Mouse (Mus musculus): Measurements from ENCODE around the gene Stip1.

The Stip1 gene

DNA sequence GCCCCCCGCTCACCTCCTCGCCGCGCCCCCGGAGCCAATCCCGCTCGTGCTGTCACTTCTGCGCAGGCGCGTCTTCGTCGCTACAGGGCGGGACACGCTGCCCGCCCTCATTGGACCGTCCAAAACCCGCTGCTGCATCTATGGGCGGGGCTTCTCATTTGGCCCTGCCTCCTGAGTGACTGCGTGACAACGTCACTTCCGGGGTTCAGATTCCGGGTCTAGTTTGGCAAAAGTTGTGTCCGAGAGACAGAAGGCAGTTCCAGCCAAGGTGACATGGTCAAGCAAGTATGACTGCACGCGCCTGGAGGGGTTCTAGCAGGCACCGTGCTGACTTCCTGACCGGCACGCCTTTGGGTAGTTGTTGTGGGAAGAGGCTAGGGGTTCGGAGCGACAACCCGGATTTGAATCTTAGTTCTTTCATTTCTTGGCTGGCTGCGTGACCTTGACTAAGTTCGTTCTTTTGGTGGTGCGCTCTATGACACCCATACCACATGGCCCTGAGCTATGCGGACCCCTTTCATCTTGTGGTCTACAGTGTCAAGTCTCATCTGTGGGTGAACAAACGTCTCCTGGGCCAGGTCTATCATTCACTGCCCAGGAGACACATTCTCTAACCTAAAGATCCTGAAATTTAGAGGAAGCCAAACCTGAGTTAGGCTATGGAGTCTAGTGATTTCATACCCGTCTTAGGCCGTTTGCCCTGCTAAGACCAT, 59.2 kb downstream of the Stip1 start, which contains the start of gene Fkbp2:
Fkbp2 (minus strand) TSS at position 121 of the 713 bp plus-strand sequence.
- DNase-seq = peak; percentile 99

DNA sequence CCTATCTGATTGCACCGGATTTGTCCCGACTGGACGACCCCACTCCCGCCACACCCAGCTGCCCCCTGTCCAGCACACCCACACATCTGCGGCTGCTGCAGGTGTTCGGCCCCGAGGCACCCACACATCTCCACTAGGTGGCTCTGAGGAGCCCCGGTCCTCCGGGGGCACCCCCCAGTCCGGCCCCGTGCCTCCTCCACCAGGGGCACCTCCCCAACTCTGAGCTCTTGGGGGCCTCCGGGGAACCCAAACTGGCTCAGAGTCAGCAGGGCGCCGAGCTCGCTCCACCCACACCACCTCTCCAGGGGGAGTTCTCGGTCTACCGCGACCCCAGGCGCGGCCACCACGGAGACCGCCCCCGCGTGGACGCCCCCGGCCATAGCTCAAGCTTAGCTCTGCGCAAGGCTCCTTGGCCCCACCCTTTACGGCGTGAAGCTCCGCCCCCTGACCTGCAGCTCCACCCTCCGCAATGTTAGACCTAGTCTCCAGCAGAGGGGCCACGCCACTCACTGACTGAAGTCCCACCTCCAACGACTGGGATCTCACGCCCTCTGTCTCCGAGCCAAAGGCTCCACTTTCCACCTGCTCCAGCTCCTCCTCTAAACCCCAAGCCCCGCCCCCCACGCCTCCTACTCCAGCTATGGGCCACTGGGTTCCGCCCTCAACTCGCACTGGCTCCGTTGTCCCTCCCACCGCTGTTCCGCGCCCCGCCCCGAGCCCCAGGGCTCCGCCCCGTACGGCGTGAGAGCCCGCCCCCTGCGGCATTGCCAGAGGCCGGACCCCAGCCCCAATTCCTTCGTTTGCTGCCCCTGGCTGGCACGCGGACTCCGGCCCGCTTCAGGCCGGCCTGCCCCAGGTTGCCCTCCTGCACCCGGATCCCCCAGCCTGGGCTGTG, 60.0 kb downstream of the Stip1 start:
- DNase-seq = peak; percentile 100

DNA sequence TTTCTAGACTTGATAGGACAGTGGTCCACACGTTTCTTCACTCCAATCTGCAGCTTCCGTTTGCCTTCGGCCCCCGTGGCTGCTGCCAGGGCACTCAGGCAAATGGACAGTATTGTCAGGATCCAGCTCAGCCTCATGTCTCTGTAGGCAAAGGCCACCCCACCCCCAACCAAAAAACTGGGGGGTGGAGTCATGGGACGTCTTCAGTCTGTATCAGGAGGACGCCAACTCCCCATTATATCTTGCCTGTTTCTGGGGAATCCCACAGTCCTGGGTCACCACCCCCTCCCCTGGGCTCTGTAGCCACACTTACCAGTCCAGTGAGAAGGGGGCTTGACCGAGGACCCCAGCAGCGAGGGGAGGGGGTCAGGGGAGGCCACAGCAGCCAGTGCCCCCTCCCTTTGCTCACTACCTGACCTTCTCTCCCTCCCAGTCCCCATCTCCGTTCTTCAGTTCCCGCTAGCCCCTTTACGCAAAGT, 60.7 kb downstream of the Stip1 start:
- no peak for DNase-seq

DNA sequence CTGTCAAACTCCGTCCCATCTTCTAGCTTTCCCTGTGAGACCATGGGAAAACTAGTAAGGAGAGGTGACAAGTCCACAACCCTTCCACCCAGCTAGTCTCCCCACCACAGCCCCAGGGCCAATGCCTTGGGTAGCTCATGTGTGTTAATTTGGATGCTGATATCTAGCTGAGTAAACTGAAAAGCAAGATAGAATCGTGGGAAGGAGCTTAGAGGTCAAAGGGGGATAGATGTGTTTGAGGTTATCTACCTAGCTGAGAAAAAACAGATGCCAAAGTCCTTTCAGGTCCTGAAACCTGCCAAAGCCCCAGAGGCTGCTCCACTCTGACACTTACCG, 61.2 kb downstream of the Stip1 start:
- DNase-seq = no peak

DNA sequence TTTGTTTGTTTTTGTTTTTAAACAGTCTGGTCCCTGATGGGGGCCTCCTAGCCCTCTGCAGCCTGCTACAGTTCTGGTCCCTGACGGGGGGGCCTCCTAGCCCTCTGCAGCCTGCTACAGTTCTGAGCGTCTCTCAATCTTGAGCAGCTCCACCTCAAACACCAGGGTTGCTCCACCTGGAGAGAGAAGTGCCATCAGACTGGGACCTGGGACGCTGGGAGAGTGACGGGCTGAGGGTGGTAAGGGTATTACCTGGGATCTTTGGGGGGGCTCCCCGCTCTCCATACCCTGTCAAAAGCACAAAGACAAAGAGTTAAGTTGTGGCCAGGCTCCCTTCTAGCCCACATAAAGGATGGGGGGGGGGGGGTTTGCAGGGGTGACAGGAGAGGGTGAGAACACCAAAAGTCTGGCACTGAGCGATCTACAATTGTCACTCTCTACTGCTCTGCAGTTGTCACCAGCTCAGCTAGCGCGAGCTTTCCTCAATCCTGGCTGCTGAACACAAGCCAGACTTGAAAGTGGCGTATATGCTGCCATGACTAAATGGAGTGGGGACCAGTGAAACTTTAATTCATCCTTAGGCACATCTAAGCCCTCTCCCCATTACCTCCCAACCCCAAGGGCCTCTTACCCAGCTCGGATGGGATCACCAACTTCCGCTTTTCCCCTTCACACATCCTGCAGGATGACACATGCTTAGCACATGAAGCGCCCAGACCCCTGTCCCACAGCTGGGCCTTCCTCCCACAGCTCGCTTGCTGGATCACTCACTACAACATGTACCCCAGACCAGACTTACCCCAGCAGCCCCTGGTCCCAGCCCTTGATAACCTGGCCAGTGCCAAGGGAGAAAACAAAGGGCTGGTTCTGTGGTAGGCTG, 61.8 kb downstream of the Stip1 start:
- DNase-seq = no peak

DNA sequence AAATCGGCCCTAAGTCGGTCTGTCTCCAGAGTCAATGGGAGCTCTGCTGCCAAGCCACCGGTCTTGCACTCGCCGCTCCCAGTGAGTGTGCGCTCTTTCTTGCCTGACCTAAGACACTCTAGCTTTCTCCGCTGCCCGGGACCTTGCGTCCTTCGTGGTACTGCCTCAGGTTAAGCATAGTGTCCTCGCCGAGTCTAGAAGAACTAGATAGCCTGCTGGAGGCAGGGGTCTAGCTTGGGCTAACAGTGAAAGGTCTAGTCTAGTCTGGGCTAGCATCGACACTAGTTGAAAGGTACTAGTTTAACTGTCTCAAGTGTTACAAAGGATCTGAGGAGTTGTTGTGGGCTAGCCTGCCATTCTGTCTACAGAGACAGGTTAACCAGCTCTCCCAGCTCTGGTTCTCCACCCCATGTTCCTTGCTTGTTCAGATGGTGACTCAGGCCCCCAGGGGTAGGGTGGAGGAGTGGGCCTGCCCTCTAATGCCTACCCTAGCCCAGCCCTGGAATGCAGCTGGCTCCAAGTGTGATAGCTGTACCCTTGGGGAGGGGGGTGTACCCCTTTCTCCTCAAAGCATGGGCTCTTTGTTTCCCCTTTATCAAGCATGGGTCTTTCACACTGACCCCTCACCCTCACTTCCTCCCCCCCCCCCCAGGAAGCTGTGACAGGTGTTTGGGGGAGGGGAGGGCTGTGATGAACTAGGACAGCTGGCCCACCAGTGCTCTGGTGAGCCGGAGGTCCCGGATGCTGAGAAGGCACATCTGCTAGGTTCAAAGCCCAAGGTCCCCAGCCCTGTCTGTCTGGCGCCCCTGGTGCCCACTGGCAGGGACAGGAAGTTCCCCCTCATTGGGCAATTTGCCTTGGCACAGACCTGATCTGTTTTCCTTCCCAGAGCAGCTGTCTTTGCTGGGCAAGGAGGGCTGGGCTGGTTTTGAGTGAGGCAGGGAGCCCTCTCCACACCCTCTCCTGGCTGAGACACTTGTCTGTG, 63.9 kb downstream of the Stip1 start, which contains the start of gene Plcb3:
Plcb3 (minus strand) TSS at position 934 of the 985 bp plus-strand sequence.
- DNase-seq = peak; percentile 83

DNA sequence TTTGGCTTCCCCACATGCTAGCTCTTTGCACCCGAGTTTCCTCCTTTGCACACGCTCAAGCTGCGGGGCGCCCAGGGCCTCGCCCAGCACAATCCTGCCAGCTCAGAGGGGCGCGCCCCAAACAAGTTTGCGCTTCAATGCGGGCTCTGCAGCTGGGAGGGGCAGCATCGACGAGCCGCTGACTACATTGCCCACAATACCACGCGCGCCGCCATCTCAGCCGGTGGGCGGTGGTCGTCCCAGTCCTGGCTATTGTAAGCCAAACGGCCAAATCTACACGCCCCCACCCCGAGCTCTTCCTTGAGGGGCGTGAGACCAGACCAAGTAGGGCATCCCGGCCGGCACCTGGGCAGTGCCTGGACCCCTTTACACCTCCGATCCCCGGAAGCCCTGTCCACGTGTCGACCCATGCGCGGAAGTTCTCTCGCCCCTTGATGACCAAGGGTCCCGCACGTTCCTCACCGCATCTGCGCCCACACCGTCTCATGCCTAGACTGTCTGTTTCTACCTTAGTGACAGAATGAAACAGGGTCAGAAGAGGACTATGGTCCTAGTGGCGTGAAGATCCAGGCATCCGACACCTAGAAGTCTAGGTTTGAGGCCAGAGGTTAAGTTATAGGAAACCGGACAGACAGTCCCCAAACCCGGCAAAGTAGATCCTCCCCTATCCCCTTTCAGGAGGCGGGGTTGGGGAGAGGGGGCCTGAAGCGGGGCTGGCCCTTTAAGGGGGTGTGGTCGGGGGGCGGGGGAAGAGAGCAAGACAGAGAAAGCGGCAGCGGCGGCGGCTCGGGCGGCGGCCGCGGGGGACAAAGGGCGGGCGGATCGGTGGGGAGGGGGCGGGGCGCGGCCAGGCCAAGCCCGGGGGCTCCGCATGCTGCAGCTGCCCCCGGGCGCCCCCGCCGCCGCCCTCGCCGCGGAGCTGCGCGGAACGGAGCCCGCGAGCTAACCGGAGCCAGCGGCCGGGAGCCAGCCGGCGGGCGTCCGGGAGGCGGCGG, 65.3 kb downstream of the Stip1 start, which contains the start of gene Ppp1r14b:
Ppp1r14b (plus strand) TSS at position 758 of the 995 bp plus-strand sequence.
- DNase-seq = peak; percentile 94

DNA sequence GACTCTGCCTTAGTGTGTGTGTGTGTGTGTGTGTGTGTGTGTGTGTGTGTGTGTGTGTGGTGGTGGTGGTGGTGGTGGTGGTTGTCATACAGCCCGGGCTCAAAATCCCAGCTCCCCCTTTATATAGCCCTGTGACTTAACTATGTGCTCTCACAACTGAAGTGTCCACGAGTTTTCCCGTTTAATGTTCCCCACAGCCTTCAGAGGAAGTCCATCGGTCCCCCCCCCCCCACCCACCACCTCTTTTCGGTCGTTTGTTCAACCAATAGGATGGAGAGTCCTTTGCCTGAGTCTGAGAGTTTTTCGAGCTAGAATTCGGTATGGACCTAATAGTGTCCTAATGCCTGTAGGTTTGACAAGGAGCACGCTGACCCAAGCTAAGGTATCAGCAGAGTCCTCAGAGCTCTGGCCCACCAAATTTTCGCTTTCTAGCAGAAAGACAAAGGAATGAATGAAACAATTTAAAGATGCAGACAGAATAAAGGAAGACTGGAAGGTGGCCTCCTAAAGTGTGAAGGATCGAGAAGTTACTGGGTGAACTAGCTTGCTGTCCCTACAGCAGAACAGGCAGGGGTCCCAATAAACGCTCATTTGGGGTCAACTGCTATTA, 66.1 kb downstream of the Stip1 start:
- DNase-seq = no peak

DNA sequence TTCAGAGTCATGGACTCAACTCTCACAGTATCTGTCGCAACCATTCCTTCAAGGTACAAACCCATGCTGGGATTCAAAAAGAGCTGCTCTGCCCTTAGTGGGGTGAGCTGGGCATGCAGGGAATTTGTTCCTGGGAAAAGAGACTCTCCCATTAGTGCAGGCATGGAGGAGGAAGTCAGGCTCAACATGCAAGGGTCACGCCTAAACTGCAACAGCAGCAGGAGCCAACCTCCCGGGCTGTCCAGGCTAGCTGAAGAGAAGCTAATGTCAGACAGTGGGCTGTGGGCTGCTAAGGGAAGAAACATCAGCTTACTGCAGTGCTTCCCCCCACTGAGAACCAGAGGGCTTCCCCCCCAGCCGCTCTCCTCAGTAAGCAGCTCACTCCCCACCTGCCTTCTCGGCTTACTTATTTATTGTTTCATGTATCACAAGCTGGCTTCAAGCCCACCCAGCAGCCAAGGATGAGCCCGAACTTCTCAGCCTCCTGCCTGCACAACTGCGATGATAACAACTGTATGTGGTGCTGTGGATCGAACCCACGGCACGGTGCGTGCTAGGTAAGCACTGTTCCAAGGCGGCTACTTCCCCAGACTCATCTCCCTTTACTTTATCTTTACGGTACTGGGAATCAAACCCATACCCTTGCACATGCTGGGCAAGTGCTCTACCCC, 67.4 kb downstream of the Stip1 start:
- DNase-seq = no peak

DNA sequence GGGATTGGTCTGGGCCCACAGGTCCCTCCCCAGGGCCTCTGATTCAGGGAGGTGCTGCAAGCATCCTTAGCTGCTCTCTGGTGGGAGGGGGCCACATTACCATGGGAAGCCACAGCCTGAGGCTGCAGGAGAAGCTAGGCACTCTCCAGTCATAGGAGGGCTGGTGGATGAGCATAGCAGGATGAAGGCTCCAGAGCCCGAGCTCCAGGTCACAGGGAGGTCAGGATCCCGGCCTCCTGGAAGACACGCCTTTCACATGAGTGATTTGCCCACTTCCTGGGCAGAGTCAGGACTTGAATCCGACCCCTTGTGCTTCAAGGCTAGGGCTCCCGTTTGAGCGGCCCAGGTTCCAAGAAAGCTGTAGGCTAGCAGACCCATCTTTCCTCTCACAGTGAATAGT, 68.1 kb downstream of the Stip1 start:
- DNase-seq = no peak

Data from lung, postnatal 10 days (tissue).